Mouse (Mus musculus) adrenal gland, postnatal 36 days (tissue): ENCODE measurements around the gene Otud4. TPM values are rescaled to one million over a fixed set of nuclear protein-coding genes. Genes with fewer than 3 reads are reported as not detected.

Experiments
- total RNA-seq, 2 experiments: library from RNA; stranded (reverse); gene quantifications; 2 replicates each; pipeline ENCODE4 v1.2.3; 2021

The Otud4 gene
- total RNA-seq, 2 experiments from 2014 or later, result 51.7 to 51.9 TPM

Other genes starting within 250 kb of the Otud4 start
- gene Smad1, start 240.1 kb upstream of the Otud4 start, total RNA-seq, result 10 to 100 TPM; 26.6 to 27.8 TPM
- gene Abce1, start 72.1 kb downstream of the Otud4 start, total RNA-seq, result 10 to 100 TPM; 80.0 to 92.9 TPM
- 10 to 100 TPM in 1 of 2 experiments, 1 to 10 TPM in 1; 9.6 to 10.9 TPM for gene Anapc10, start 72.2 kb downstream of the Otud4 start, total RNA-seq